Mouse (Mus musculus) midbrain, embryonic 16.5 days (tissue): ENCODE data around the gene Cda. TPM values are rescaled to one million over a fixed set of nuclear protein-coding genes. Genes with fewer than 3 reads are reported as not detected.

Experiments used
- ATAC-seq: fragments of 200-750 bp; cut with Nextera tagmentation; 2 replicates; pipeline ENCODE4 v1.8.0; 2017; ENCODE audit warnings: moderate TSS enrichment
- H3K27ac ChIP-seq: fragments of 300-500 bp; sonication (generic); 2 replicates; pipeline ENCODE4 v1.5.1; 2014; ENCODE audit warnings: mild to moderate bottlenecking, low read length, mixed read lengths
- H3K27me3 ChIP-seq: fragments of 300-500 bp; sonication (generic); 2 replicates; pipeline ENCODE4 v1.6.1; 2014; ENCODE audit warnings: low read depth, low read length, mixed read lengths; ENCODE audit not compliant: control insufficient read depth, insufficient read depth
- H3K36me3 ChIP-seq: fragments of 300-500 bp; sonication (generic); 2 replicates; pipeline ENCODE4 v1.6.1; 2014; ENCODE audit warnings: mild to moderate bottlenecking, low read length, moderate library complexity, mixed read lengths; ENCODE audit not compliant: control insufficient read depth, insufficient read depth
- H3K4me1 ChIP-seq: fragments of 300-500 bp; sonication (generic); 2 replicates; pipeline ENCODE4 v1.6.1; 2014; ENCODE audit warnings: mild to moderate bottlenecking, low read length, mixed read lengths; ENCODE audit not compliant: control insufficient read depth, insufficient read depth
- H3K4me2 ChIP-seq: fragments of 300-500 bp; sonication (generic); 2 replicates; pipeline ENCODE4 v1.6.1; 2014; ENCODE audit warnings: mild to moderate bottlenecking, low read length, mixed read lengths
- H3K4me3 ChIP-seq: fragments of 300-500 bp; sonication (generic); 2 replicates; pipeline ENCODE4 v1.5.1; 2014; ENCODE audit warnings: low read depth, mild to moderate bottlenecking, low read length, moderate library complexity, mixed read lengths
- H3K9ac ChIP-seq: fragments of 300-500 bp; sonication (generic); 2 replicates; pipeline ENCODE4 v1.6.1; 2014; ENCODE audit warnings: low read depth, low read length, mixed read lengths
- H3K9me3 ChIP-seq: fragments of 300-500 bp; sonication (generic); replicated peaks from 2 replicates; pipeline ENCODE4 v1.6.1; 2014; ENCODE audit warnings: mild to moderate bottlenecking, low read length, mixed read lengths; ENCODE audit not compliant: control insufficient read depth, poor library complexity, severe bottlenecking
- WGBS: fragments of 180-500 bp; shearing (Covaris S2); extraction: QIAGEN DNeasy Blood & Tissue Kit; methylation state at CpG from one replicate; pipeline ENCODE4 v1.1.7; 2014; 5-methylcytosine and 5-hydroxymethylcytosine counted together
- polyA plus RNA-seq: library from polyadenylated mRNA; unstranded; fragments of >200 nt; fragmentation: Nextera tagmentation; extraction: Ambion mirVana; gene quantifications from 2 replicates; pipeline ENCODE4 v1.2.1, GENCODE M21; 2015

Cda gene
- polyA plus RNA-seq, 1 experiment from 2014 or later, result 4.8 TPM

DNA sequence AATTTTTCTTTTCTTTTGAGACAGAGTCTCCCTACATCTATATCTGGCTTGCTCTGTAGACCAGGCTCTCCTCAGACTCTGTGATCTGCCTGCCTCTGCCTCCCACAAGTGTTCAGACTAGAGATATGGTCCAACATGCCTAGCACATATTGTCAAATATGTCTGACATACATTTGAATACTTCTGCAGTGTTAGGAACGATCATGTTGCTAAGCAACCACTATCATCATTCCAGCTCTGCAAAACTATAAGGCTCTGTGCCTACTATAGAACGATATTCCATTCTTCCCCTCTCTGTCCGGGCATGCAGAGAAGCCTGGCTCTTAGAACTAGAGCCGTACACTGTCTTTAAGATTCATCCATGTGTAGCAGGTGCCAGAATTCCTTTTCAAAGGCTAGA lies 45.1 kb downstream of the Cda start:
- Histone ChIP-seq H3K4me3 (no peak overlapping the region), H3K36me3 (0 out of 2 replicates have a peak, but pooled peaks cover 2% of the 10 kb centered on the region), H3K4me1 (peaks cover 21% of the 10 kb centered on the region), H3K4me2 (peak overlapping the region; percentile 28), H3K27me3 (no peaks in the 10 kb centered on the region), H3K9ac (no peak overlapping the region), H3K27ac (peak overlapping the region; percentile 38), H3K9me3 (no peaks in the 10 kb centered on the region)
- no peak for ATAC-seq
- WGBS, result 8% methylated on average over 4 of the region's 4 CpGs

DNA sequence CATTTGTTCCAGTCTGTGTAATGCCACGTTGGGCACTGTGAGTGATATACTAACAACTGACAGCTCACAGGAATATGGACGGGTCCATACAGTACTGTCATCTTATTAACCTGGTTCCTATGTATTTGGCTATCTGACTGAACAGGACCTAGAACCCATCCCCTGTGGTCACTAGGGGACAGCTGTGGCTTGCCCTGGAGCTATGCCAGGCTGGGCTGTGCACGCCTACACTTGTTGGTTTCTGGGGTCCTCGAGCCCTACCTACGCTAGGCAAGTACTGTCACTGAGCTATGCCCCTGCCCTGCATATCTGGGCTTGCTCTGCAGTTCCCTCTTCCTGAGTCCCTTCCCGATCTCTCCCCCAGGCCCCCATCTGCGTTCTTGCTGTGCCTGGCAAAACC lies 46.3 kb downstream of the Cda start:
- H3K9ac ChIP-seq, result no peak overlapping the region
- peaks cover 4% of the 10 kb centered on the region for H3K36me3 ChIP-seq
- H3K4me1 ChIP-seq, result peaks cover 21% of the 10 kb centered on the region
- no peaks in the 10 kb centered on the region for H3K9me3 ChIP-seq
- H3K27me3 ChIP-seq, result no peaks in the 10 kb centered on the region
- H3K27ac ChIP-seq, result no peak overlapping the region
- no peak overlapping the region for H3K4me3 ChIP-seq
- ATAC-seq, result no peak
- no peak overlapping the region for H3K4me2 ChIP-seq
- 79% methylated on average over 7 of the region's 7 CpGs for WGBS

DNA sequence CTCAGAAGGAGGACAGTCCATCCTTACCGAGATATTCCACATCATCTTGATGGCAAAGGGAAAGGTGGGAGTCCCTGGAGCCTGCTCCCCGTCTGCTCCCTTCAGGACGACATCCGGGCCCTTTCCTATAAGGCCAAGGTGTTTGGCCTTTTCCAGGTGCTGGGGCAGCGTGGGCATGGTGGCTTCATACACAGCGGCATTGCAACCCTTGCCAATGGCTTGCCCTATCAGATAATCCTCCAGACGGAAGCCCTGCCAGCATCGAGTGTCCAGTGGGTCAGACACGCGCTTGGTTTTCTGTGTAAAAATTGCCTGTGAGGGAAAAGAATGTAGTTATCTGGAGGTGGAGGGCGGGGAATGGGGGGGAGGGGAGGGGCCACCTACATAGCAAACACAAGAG lies 47.1 kb downstream of the Cda start:
- no peak for ATAC-seq

DNA sequence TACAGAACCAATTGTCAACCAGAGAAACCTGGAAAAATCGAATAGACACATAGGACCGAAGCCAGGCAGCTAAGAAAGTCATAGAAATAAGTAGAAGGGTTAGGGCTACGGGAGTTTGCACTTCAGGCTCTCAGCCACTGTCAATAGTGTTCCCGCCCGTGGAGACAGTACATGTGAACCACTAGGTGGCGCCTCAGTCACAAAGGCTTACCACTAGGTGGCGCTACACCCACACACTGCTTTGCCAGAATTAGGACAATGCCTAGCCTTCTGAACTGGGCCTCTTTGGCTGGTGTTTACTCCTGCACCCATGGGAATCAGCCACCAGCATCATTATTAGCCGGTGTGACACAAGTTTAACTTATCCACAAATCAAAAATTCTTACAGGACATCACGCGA lies 48.3 kb downstream of the Cda start:
- Histone ChIP-seq H3K27ac (no peak overlapping the region), H3K4me3 (no peak overlapping the region), H3K4me1 (peaks cover 21% of the 10 kb centered on the region), H3K9me3 (no peaks in the 10 kb centered on the region), H3K36me3 (peaks cover 7% of the 10 kb centered on the region), H3K27me3 (no peaks in the 10 kb centered on the region), H3K9ac (no peak overlapping the region), H3K4me2 (no peak overlapping the region)
- 32% methylated on average over 10 of the region's 10 CpGs for WGBS
- no peak for ATAC-seq

More for the DNA sequence above, 47.1 kb downstream of the Cda start:
- Histone ChIP-seq H3K4me3 (no peak overlapping the region), H3K27ac (no peak overlapping the region), H3K36me3 (peaks cover 5% of the 10 kb centered on the region), H3K4me2 (no peak overlapping the region), H3K27me3 (no peaks in the 10 kb centered on the region), H3K9me3 (no peaks in the 10 kb centered on the region), H3K4me1 (peaks cover 21% of the 10 kb centered on the region), H3K9ac (no peak overlapping the region)
- 89% methylated on average over 11 of the region's 11 CpGs for WGBS

DNA sequence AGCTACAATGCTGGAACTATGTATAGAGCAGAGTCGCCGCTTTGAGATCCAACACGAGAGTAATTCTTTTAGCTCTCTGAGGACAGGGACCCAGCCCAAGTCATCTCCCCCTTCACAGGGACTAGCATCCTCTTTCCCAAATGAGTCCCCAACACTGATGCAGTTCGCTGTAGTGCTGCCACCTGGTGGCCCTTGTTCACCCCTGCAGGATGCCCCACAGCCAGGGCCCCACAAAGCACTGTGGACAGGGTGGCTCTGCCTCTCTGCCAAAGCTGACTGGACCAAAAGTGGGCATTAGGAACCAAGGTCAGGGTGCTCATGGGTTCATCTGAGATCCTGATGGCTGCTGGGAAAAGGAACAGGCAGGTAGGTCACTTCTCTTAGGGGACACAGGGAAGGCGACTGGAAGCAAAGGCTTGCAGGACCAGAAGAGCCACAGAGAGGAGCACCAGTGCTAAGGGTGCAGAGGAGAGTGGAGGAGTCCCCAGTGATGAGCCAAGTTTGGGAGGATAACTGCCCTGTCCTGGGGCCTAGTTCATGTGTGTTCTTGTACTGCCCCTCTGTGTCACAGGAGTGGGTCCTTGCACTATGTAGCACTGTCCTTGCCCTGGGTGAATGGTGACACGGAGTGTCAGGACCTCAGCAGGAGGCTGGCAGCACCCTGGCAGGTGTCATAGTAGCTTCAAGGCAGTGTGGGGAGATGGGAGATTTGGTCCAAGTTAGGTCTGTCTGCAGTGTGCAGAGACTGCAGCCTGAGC lies 49.1 kb downstream of the Cda start:
- no peak overlapping the region for H3K4me3 ChIP-seq
- H3K36me3 ChIP-seq, result peaks cover 14% of the 10 kb centered on the region
- no peaks in the 10 kb centered on the region for H3K27me3 ChIP-seq
- peaks cover 15% of the 10 kb centered on the region for H3K4me1 ChIP-seq
- peak; percentile 19; the same call in 1 of the 2 replicates for ATAC-seq
- 0 out of 2 replicates have a peak overlapping the region, but pooled peaks have one; percentile 7 for H3K9ac ChIP-seq
- WGBS, result 55% methylated on average over 6 of the region's 6 CpGs
- H3K27ac ChIP-seq, result no peak overlapping the region
- H3K9me3 ChIP-seq, result no peaks in the 10 kb centered on the region
- no peak overlapping the region for H3K4me2 ChIP-seq

DNA sequence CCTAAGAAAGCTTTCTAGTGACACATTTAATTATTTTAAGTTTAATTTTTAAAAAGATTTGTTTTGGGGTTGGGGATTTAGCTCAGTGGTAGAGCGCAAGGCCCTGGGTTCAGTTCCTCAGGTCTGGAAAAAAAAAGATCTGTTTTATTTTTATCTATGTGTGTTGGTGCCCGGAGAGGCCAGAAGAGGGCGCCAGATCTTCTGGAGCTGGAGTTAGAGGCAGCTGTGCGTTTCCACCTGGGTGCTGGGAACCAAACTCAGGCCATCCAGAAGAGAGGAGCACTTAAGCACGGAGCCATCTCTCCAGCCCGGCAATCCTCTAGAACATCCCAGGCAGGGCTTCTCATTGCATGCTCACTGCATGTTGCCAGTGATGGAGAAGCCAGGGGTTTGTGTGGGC lies 51.4 kb downstream of the Cda start:
- H3K4me3 ChIP-seq, result no peak overlapping the region
- no peaks in the 10 kb centered on the region for H3K4me1 ChIP-seq
- no peak overlapping the region for H3K4me2 ChIP-seq
- no peaks in the 10 kb centered on the region for H3K9me3 ChIP-seq
- H3K27ac ChIP-seq, result no peak overlapping the region
- no peak overlapping the region for H3K9ac ChIP-seq
- H3K36me3 ChIP-seq, result peaks cover 23% of the 10 kb centered on the region
- H3K27me3 ChIP-seq, result no peaks in the 10 kb centered on the region
- ATAC-seq, result no peak
- 88% methylated on average over 6 of the region's 6 CpGs for WGBS

DNA sequence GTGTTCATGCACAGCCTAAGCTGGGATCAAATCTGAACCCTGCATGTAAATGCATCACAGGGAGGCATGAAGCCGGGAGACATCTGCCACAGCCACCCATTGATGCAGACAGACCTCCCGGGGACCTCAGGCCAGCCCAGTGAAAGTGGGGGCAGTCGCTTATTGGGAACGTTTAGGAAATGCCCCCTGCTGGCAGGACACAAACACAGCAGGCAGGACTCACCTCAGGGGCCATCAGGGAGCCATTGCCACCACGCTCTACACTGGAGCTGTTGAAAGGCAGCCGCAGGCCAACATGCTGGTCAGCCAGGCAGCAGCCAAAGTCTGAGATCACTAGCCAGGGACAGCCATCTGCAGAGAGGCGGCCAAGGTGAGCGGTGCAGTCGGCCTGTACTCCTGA lies 52.0 kb downstream of the Cda start:
- no peaks in the 10 kb centered on the region for H3K27me3 ChIP-seq
- no peak for ATAC-seq
- H3K9ac ChIP-seq, result no peak overlapping the region
- H3K4me3 ChIP-seq, result no peak overlapping the region
- H3K9me3 ChIP-seq, result no peaks in the 10 kb centered on the region
- no peak overlapping the region for H3K27ac ChIP-seq
- H3K4me1 ChIP-seq, result no peaks in the 10 kb centered on the region
- no peak overlapping the region for H3K4me2 ChIP-seq
- WGBS, result 66% methylated on average over 9 of the region's 9 CpGs
- peaks cover 26% of the 10 kb centered on the region for H3K36me3 ChIP-seq

DNA sequence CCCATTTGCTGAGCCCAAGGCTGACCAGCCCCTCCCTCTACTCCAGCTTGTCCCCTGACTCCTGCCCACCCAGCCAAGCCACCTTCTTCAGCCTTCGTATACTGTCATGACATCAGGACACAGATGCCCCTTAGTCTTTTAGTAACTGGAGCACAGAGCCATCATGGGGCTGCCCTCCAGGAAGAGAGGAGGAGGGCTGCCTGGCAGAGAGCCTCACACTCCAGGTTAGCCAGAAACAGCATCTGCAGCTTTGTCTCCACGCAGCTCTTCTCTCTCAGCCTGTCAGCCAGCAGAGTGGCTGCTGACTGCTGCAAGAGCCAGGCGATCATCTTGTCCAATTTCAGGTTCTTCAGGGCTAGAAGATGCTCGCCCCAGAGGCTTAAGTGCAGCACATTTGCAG lies 54.0 kb downstream of the Cda start:
- Histone ChIP-seq H3K27ac (no peak overlapping the region), H3K4me1 (no peaks in the 10 kb centered on the region), H3K36me3 (peaks cover 32% of the 10 kb centered on the region), H3K27me3 (no peaks in the 10 kb centered on the region), H3K9me3 (no peaks in the 10 kb centered on the region), H3K4me3 (no peak overlapping the region), H3K9ac (no peak overlapping the region), H3K4me2 (no peak overlapping the region)
- ATAC-seq, result no peak
- WGBS, result 84% methylated on average over 4 of the region's 4 CpGs

DNA sequence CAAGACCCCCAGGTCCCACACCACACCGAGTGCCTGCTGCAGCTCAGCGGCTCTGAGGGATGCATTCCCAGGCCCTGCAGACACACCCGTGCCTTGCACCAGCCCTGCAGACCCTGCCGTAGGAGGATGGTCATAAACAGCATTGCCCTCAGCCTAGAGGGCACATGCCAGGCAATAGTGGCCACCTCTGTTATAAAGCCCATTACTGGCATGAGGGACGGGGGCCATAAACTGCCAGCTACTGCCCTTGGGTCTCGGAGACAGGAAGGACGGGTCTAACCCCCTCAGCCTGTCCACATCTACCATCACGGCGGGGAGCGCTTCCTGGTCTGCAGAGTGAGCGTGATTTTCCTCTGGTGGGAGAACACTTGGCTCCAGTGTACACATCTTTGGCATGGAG lies 54.8 kb downstream of the Cda start:
- Histone ChIP-seq H3K4me3 (no peak overlapping the region), H3K4me2 (no peak overlapping the region), H3K27ac (no peak overlapping the region), H3K36me3 (peaks cover 32% of the 10 kb centered on the region), H3K4me1 (no peaks in the 10 kb centered on the region), H3K9me3 (no peaks in the 10 kb centered on the region), H3K9ac (no peak overlapping the region), H3K27me3 (no peaks in the 10 kb centered on the region)
- no peak for ATAC-seq
- WGBS, result 89% methylated on average over 11 of the region's 11 CpGs
